Mouse (Mus musculus) ZHBTc4 (cell line): ENCODE data around the gene Cox7c.

Source experiments
- DNase-seq: peaks from one replicate; pipeline ENCODE4 v3.0.0-alpha.2; 2011; ENCODE audit warnings: low read depth, low spot score

The Cox7c gene

DNA sequence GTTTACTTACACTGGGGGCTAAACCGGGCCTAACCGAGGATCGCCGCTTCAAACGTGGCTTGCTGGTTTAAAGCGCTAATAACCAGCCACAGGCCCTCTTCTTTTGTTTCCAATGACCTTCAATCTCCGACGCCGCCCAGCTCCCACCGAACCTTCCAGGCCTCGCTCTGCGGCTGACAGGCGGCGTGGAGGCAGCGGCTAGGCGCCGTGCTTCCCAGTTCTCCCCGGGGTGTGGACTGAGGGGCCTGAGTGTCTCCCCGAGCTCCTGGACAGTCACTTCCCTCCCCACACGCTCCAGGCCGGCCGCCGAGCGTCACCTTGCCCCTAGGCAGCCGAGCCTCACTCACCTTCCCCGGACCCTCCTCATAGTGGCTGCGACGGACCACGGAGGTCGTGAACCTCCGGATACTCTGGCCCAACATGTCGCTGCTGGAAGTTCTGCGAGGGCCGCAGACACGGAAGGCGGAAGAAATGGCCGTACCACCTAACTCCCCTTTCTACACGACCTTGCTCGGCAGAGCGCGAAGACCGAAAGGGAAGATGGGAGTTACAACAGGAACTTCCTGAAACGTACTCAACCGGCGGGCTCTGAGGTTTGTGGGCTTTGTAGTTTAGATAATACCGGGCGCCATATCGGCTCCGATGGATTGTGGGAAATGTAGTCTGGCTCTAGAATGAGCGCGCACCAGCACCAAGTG, at the start of gene Cox7c:
TSS of gene Cox7c (minus strand) at position 651 of the 698 bp plus-strand sequence.
- DNase-seq = peak; percentile 95

GRCm38 (mm10) chr13:86068011-86068724, 21.5 kb upstream of the Cox7c start:
- no peak for DNase-seq

DNA sequence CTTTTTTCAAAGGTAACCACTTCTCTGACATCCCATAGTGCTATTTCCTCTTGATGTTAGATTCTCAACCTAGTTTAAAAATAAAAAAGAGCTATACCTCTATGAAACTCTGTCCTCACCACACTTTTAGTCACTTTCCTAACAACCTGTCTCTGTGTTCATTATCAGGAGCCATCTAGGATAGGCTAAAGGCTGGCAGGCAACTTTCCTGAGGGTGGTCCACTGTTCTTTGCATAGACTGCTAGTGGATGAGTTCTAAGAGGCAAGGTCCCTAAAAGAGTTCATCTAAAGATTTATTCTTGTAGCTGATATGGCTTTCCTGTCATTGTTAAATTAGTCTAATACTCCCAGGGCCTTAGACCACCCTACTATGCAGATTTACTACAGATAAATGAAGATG, 20.8 kb upstream of the Cox7c start:
- DNase-seq = no peak

DNA sequence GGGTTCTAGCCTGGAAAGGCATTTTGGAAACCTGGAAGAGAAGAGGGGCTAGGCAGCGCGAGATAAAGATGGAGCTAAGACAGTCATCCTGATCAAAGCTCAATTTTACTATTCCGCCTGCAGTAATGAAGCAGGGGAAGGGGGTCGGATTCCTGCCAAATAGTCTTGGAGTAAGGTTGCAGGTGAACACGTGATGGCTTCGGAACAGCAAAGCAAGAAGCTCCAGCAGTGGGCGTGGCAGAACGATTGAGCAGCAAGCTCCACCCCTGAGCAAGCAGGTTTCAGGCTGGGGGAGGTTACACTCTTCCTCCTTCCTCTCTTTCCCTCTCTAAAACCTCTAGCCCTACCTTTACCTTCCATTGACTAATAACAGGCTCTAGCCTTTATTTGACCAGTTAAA, 7.4 kb upstream of the Cox7c start:
- DNase-seq = peak; percentile 85

GRCm38 (mm10) chr13:86004907-86005675, 41.6 kb downstream of the Cox7c start:
- no peak for DNase-seq
